Mouse (Mus musculus): ENCODE results near the gene Insc. TPM values are rescaled to one million over a fixed set of nuclear protein-coding genes. Genes with fewer than 3 reads are reported as not detected.

Gene Insc
- polyA plus RNA-seq (2017; shearing (Covaris generic)) = not detected

DNA sequence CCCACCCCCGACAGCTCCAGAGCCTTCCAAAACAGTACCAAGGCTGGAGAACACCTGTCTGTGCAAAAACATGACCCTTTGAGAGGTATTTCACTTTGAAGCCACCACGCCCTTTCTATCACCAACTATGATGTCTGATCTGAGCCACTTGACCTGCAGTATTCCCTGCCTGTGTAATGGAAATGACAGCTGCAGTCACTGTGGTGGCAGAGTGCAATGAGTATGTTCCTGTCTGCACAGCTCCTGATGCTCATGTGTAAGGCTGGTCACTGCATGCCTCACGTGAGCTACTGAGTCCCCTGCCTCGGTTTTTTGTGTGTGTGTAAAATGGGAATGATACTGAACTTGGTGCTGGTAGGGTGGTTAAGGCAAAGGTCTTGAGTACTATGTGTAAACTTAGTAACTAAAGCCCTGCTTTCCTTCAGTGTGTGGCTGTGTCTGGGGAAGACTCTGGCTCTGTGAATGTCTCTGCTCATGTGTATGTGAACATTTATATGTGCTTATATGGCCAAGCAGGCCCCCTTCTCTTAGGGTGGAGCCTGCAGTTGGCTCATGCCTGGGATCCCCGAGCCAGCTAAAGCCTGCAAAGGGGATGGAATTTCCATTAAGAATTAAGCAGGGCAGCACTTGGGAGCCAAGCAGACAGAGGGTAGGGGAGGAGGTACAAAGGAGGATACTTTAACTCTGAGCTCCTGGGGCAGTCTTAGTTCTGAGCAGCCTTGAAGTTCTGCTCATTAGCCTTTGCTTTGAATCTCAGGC lies at the start of gene Insc:
Gene Insc, plus strand, starts transcription at position 673 of the 759 bp plus-strand sequence.

GRCm38 (mm10) chr7:114718300-114718699 lies 25.2 kb upstream of the Insc start, which contains the start of gene Calcb:
Gene Calcb, plus strand, starts transcription at chr7:114718643.

Other genes starting within 250 kb of the Insc start
- 1.9 TPM for gene Cyp2r1, start 180.7 kb upstream of the Insc start, polyA plus RNA-seq (2017; shearing (Covaris generic))
- not detected for gene Calca, start 107.3 kb upstream of the Insc start, polyA plus RNA-seq (2017; shearing (Covaris generic))
- not detected for gene Calcb, start 25.1 kb upstream of the Insc start, polyA plus RNA-seq (2017; shearing (Covaris generic))